Mouse (Mus musculus) spleen, postnatal 10 days (tissue): ENCODE measurements around the gene Acp1.

ENCODE experiments used
- DNase-seq, 2 experiments: peaks; one replicate each; pipeline ENCODE4 v3.0.0; 2021 to 2022; ENCODE audit warnings: low spot score in 2 of 2

The Acp1 gene

DNA sequence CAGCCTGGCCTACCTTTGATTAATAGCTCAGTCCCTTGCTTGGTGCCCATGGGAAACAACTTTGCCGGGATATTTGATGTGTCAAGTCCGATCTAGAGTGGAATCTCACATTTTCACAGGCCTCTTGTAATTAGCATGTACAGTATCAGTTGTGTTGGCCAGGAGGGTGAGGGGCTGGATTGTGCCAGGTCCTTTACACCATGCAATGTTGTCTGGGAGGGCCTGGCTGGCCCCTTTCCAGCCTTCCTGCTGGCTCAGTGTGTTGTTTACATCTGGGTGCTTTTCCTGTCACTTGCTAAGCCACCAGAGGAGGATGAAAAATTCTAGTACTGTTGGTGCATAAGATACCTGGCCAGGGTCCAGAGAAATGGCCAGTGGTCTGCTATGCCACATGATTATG is 47.0 kb downstream of the Acp1 start:
- no peak for DNase-seq

DNA sequence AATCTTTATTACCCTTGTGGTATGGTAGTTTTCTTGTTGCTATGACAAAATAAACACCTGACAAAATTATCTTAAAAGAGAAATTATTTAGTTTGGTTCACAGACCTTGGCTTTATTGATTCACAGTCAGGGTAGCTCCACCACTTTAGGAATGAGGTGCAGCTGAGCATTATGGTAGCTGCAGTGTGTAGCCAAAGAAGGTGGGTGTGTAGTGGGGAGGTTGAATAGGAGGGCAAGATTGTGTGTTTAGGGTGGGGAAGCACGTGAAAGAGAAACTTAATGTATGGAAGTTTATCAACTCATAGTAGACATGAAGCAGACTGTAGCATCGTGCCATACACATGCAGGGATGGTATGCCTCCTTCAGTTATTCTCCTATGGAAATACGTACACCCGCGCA is 55.2 kb downstream of the Acp1 start:
- no peak for DNase-seq

DNA sequence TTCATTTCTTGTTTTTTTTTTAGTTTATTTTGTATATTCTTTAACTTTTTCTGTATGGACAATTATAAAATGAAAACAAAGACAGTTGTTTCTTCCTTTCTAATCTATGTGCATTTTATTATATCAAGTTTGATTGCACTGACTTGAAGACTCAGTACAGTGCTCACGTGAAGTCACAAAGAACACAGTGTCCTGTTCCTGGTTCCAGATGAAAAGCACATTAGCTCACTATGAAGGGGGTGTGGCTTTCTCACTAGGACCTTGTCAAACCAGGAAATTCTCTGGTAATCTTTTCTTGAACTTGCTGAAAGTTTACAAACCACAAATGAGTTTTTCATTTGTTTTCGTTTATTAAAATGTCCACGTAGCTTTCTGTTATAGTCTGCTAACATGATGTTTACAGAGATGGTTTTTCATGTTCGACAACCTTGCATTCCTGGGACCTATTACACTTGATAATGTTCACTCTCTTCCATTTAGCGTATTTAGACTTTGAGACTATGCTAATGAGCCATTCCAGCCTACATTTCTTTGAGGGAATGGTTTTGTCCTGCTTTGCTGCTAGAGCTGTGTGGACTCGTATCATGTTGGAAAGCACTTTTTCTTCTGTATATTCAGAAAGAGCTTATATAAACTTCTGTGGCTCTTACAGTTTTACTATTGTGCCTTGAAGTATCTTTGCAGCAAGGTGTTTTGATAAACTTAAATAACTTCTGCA is 55.8 kb downstream of the Acp1 start:
- no peak for DNase-seq

DNA sequence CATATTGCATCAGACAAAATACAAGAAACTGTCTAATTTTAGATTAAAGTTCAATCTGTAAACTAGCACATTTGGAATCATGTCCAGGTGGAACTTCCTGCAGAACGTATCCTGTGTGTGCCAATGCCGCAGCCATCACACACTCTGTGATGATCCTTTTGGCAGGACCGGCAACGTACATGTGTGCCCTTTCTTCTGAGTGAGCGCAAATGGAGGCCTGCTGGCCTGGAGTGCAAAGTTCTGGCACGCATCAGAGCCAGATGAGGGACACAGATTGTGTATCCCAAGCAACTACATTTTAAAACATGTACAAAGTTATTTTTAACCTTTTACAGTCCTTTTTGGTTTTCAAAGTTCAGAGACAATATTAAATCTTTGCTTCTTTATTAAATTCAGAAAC is 59.5 kb downstream of the Acp1 start:
- no peak for DNase-seq

DNA sequence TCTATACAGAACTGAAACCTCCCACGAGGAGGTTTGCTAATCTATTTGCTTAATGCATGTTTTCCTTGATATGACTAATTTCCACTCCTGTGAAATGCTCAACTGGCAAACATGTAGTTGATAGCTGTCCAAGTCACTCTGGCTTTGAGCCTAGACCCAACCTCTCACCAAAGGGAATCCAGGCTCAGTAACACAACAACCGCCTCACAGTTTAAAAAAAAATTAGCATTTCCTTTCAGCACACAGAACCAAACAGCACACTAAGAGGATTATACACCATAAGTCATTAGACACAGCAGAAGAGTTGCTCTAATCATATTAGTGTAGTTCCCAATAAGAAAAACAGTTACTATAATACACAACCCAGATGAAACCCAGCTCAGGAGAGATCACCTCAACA is 60.5 kb downstream of the Acp1 start:
- DNase-seq, result no peak

DNA sequence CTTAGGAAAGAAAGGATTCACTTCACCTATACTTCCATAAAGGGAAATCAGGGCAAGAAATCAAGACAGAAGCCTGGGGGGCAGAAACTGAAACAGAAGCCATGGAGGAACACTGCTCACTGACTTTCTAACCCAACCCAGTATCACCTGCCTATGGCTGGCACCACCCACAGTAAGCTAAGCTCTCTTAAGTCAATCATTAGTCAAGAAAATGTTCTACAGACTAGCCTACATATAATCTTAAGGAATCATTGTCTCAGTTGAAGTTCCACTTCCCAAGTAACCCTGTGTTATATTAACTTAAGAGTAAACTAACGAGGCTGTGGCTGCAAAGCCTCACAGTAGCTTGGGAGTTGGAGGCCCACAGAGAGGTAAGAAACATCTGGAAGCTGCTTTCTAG is 62.9 kb downstream of the Acp1 start:
- no peak for DNase-seq
